Mouse (Mus musculus): ENCODE measurements around the gene Gm42906. TPM values are rescaled to one million over a fixed set of nuclear protein-coding genes. Genes with fewer than 3 reads are reported as not detected.
A peak's percentile ranks its signal among the peaks of the same experiment; 100 is the strongest.

Gene Gm42906
- polyA plus RNA-seq, 1 experiment, result not detected

DNA sequence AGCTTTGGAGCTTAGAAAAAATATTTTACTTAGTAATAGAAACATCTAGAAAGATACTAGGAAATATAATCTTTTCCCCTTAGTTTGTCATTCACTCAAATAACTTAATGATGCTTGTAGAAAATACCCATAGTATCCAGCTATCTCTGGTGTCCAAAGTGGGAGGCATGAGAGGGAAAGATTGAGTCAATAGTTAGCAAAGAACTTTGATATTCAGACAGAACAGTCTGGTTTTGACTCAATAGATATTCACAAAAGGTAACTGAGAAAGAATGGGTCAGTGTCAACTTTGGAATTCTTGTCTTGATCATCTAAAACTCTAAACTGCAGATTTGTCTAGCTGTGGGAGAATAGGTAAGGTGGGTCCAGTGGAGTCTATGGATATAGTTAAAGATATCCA is 94.3 kb downstream of the Gm42906 start:
- H3K36me3 ChIP-seq (ENCODE audit: control insufficient read depth, insufficient read depth), result no peaks in the 10 kb centered on the region
- no peak for TF ChIP-seq MAX (IDR thresholded peaks at IDR 0.05)
- TF ChIP-seq CTCF (IDR thresholded peaks at IDR 0.05; ENCODE audit: control insufficient read depth, insufficient read depth, insufficient read length), result no peak
- no peak for TF ChIP-seq USF1 (IDR thresholded peaks at IDR 0.05; ENCODE audit: low read depth)
- TF ChIP-seq FOSL1 (IDR thresholded peaks at IDR 0.05; ENCODE audit: insufficient read depth, low read length, poor library complexity, severe bottlenecking), result no peak
- no peak for TF ChIP-seq CEBPB (IDR thresholded peaks at IDR 0.05; ENCODE audit: low read depth)
- TF ChIP-seq MYOG (IDR thresholded peaks at IDR 0.05; ENCODE audit: control insufficient read depth, extremely low read depth, insufficient read length), result no peak
- TF ChIP-seq MYOD1 (IDR thresholded peaks at IDR 0.05; ENCODE audit: control insufficient read depth, insufficient read length, low read depth), result no peak

DNA sequence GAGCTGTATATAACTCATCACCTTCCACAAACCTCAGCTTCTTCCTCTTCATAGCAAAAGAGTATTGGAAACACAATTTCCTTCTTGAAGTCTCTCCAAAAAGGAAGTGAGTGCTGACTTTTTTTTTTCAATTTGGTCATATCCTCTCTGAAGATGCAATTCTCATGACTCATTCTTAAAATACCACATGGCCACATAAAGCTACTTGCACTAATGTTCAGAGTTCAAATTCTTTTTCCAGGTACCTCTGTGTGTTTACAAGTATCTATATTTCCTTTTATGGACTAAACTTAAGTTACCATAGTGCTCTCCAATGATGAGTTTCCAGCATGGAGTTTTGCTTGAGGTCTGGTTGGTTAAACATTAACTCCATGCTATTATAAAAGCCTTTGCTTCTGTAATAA is 94.8 kb downstream of the Gm42906 start:
- TF ChIP-seq MYOG (IDR thresholded peaks at IDR 0.05; ENCODE audit: control insufficient read depth, extremely low read depth, insufficient read length), result no peak
- no peak for TF ChIP-seq MAX (IDR thresholded peaks at IDR 0.05)
- TF ChIP-seq MYOD1 (IDR thresholded peaks at IDR 0.05; ENCODE audit: control insufficient read depth, insufficient read length, low read depth), result no peak
- peak; percentile 18 for TF ChIP-seq FOSL1 (IDR thresholded peaks at IDR 0.05; ENCODE audit: insufficient read depth, low read length, poor library complexity, severe bottlenecking)
- peak; percentile 49 for TF ChIP-seq CEBPB (IDR thresholded peaks at IDR 0.05; ENCODE audit: low read depth)
- H3K79me3 ChIP-seq (ENCODE audit: low read depth), result no peaks in the 10 kb centered on the region
- H3K4me3 ChIP-seq (ENCODE audit: insufficient read depth, poor library complexity, severe bottlenecking), result no peak overlapping the region
- H3K27me3 ChIP-seq (ENCODE audit: control insufficient read depth, insufficient read depth, insufficient read length), result no peaks in the 10 kb centered on the region
- H3K36me3 ChIP-seq (ENCODE audit: control insufficient read depth, insufficient read depth), result no peaks in the 10 kb centered on the region
- H3K79me2 ChIP-seq (ENCODE audit: control insufficient read depth, insufficient read depth), result no peaks in the 10 kb centered on the region
- no peak overlapping the region for H3ac ChIP-seq (ENCODE audit: control insufficient read depth, insufficient read length, low read depth)

More for the DNA sequence above, 94.3 kb downstream of the Gm42906 start:
- Histone ChIP-seq H3ac (ENCODE audit: control insufficient read depth, insufficient read length, low read depth) (no peak overlapping the region), H3K27me3 (ENCODE audit: control insufficient read depth, insufficient read depth, insufficient read length) (no peaks in the 10 kb centered on the region), H3K79me3 (ENCODE audit: low read depth) (no peaks in the 10 kb centered on the region), H3K4me3 (ENCODE audit: insufficient read depth, poor library complexity, severe bottlenecking) (no peak overlapping the region), H3K79me2 (ENCODE audit: control insufficient read depth, insufficient read depth) (no peaks in the 10 kb centered on the region)

DNA sequence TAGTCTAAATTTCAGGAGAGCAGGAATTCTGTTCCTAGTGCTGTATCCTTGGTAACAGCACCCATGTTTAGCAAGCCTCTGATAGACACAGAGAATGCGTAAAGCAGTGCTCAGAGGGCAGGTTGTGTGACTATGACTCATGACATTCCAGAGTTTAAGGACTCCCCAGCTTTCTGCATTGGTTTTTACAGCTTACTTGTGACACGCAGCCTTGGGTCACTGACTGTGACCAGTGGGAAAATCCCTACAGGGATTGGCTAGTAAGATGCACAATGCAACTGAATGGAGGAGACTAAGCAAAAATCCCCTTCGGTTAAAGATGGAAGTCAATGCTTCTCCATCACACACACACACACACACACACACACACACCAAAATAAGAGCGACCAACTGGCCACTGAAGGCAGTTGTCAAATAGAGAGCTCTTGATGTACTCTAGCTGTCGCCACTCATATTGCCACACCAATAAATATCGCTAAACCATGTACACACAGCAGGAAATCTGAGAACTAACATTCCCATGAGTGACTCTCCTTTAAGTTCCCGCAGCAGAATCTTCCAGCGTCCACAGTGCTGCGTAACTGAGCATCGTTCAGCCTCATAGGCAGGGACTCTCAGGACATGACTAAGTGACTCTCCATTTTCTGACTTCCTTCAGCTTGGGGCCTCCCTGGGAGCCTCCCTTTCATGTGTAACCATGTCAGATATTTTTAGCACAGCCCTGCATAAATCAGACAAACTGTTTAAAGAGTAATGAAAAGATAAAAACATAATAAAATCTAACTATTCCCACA is 112.0 kb downstream of the Gm42906 start:
- no peaks in the 10 kb centered on the region for H3K27me3 ChIP-seq (ENCODE audit: control insufficient read depth, insufficient read depth, insufficient read length)
- no peaks in the 10 kb centered on the region for H3K79me3 ChIP-seq (ENCODE audit: low read depth)
- no peaks in the 10 kb centered on the region for H3K36me3 ChIP-seq (ENCODE audit: control insufficient read depth, insufficient read depth)
- H3K4me3 ChIP-seq (ENCODE audit: insufficient read depth, poor library complexity, severe bottlenecking), result peak overlapping the region; percentile 15
- TF ChIP-seq USF1 (IDR thresholded peaks at IDR 0.05; ENCODE audit: low read depth), result no peak
- no peak for TF ChIP-seq CTCF (IDR thresholded peaks at IDR 0.05; ENCODE audit: control insufficient read depth, insufficient read depth, insufficient read length)
- peak; percentile 6 for TF ChIP-seq CEBPB (IDR thresholded peaks at IDR 0.05; ENCODE audit: low read depth)
- TF ChIP-seq MYOD1 (IDR thresholded peaks at IDR 0.05; ENCODE audit: control insufficient read depth, insufficient read length, low read depth), result peak; percentile 8
- peak; percentile 82 for TF ChIP-seq FOSL1 (IDR thresholded peaks at IDR 0.05; ENCODE audit: insufficient read depth, low read length, poor library complexity, severe bottlenecking)
- no peak for TF ChIP-seq MYOG (IDR thresholded peaks at IDR 0.05; ENCODE audit: control insufficient read depth, extremely low read depth, insufficient read length)
- peak; percentile 50 for TF ChIP-seq MAX (IDR thresholded peaks at IDR 0.05)
- no peaks in the 10 kb centered on the region for H3K79me2 ChIP-seq (ENCODE audit: control insufficient read depth, insufficient read depth)
- H3ac ChIP-seq (ENCODE audit: control insufficient read depth, insufficient read length, low read depth), result no peak overlapping the region

DNA sequence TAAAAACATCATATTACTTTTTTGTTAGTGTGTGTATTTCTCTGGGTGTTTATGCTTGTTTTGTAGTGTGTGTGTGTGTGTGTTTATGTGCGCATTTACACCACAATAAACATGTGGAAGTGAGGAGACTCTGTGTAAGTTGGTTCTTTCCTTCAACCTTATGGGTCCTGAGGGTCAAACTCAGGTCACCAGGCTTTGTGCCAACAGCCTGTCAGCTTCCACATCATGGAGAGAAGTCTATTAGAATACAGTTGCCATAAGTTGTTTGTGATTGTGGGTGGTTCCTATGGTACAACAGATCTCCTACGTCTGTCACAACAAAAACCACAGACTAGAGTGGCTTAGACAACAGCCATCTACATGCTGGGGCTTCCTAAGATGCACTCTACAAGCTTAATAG is 127.7 kb downstream of the Gm42906 start:
- Histone ChIP-seq H3K27me3 (ENCODE audit: control insufficient read depth, insufficient read depth, insufficient read length) (no peaks in the 10 kb centered on the region), H3K79me3 (ENCODE audit: low read depth) (no peaks in the 10 kb centered on the region), H3K4me3 (ENCODE audit: insufficient read depth, poor library complexity, severe bottlenecking) (no peak overlapping the region), H3K79me2 (ENCODE audit: control insufficient read depth, insufficient read depth) (no peaks in the 10 kb centered on the region), H3K36me3 (ENCODE audit: control insufficient read depth, insufficient read depth) (no peaks in the 10 kb centered on the region), H3ac (ENCODE audit: control insufficient read depth, insufficient read length, low read depth) (no peak overlapping the region)
- TF ChIP-seq CEBPB (IDR thresholded peaks at IDR 0.05; ENCODE audit: low read depth) (no peak), FOSL1 (IDR thresholded peaks at IDR 0.05; ENCODE audit: insufficient read depth, low read length, poor library complexity, severe bottlenecking) (no peak), USF1 (IDR thresholded peaks at IDR 0.05; ENCODE audit: low read depth) (no peak), CTCF (IDR thresholded peaks at IDR 0.05; ENCODE audit: control insufficient read depth, insufficient read depth, insufficient read length) (no peak), MYOG (IDR thresholded peaks at IDR 0.05; ENCODE audit: control insufficient read depth, extremely low read depth, insufficient read length) (no peak), MAX (IDR thresholded peaks at IDR 0.05) (no peak), MYOD1 (IDR thresholded peaks at IDR 0.05; ENCODE audit: control insufficient read depth, insufficient read length, low read depth) (no peak)

GRCm38 (mm10) chr5:151299576-151299975 is 128.4 kb downstream of the Gm42906 start:
- TF ChIP-seq CEBPB (IDR thresholded peaks at IDR 0.05; ENCODE audit: low read depth) (no peak), MYOD1 (IDR thresholded peaks at IDR 0.05; ENCODE audit: control insufficient read depth, insufficient read length, low read depth) (no peak), USF1 (IDR thresholded peaks at IDR 0.05; ENCODE audit: low read depth) (no peak), MYOG (IDR thresholded peaks at IDR 0.05; ENCODE audit: control insufficient read depth, extremely low read depth, insufficient read length) (no peak), MAX (IDR thresholded peaks at IDR 0.05) (no peak), FOSL1 (IDR thresholded peaks at IDR 0.05; ENCODE audit: insufficient read depth, low read length, poor library complexity, severe bottlenecking) (no peak), CTCF (IDR thresholded peaks at IDR 0.05; ENCODE audit: control insufficient read depth, insufficient read depth, insufficient read length) (no peak)

More at GRCm38 (mm10) chr5:151299576-151299975, 128.4 kb downstream of the Gm42906 start:
- H3K4me3 ChIP-seq (ENCODE audit: insufficient read depth, poor library complexity, severe bottlenecking), result no peak overlapping the region
- H3K79me3 ChIP-seq (ENCODE audit: low read depth), result no peaks in the 10 kb centered on the region
- no peaks in the 10 kb centered on the region for H3K36me3 ChIP-seq (ENCODE audit: control insufficient read depth, insufficient read depth)
- no peaks in the 10 kb centered on the region for H3K27me3 ChIP-seq (ENCODE audit: control insufficient read depth, insufficient read depth, insufficient read length)
- H3ac ChIP-seq (ENCODE audit: control insufficient read depth, insufficient read length, low read depth), result no peak overlapping the region
- no peaks in the 10 kb centered on the region for H3K79me2 ChIP-seq (ENCODE audit: control insufficient read depth, insufficient read depth)

Measured in C2C12 (cell line).